Mouse (Mus musculus): ENCODE measurements around the gene Zfp639. TPM values are rescaled to one million over a fixed set of nuclear protein-coding genes. Genes with fewer than 3 reads are reported as not detected.

The Zfp639 gene
- total RNA-seq, 2 experiments from 2014 or later, result 31.8 to 33.1 TPM

- Histone ChIP-seq H3K4me3 (peak overlapping the region; percentile 97), H3K27ac (peak overlapping the region; percentile 97)
- TF ChIP-seq CTCF (IDR thresholded peaks at IDR 0.05), result peak; percentile 91
- DNase-seq, result peak; percentile 98
- intact Hi-C loops (cut with DNase I), result loop anchor here (1.0 to 5.0 kb wide), 4 partner anchors 18 to 177 kb away; partner anchors contain the start of genes Mfn1 and Pik3ca
Measured at GRCm38 (mm10) chr3:32510375-32511190, 524 bp downstream of the Zfp639 start.

DNA sequence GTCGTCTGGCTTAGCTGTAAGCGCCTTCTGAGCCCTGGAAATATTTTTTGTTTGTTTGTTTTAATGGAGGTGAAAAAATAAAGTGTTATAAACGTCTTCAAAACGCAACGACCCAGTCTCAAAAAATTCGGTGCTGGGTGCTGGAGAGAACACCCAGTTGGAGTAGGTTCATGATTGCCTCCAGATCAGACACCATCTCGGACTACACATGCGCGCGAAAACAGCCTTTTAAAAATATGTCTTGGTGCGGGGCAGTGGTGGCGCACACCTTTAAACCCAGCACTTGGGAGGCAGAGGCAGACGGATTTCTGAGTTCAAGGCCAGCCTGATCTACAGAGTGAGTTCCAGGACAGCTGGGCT lies 1.1 kb downstream of the Zfp639 start:
- intact Hi-C loops (cut with DNase I), result loop anchor here (2.0 to 5.0 kb wide), 3 partner anchors 18 to 114 kb away; partner anchors contain the start of genes Mfn1 and Pik3ca
- DNase-seq, result no peak

DNA sequence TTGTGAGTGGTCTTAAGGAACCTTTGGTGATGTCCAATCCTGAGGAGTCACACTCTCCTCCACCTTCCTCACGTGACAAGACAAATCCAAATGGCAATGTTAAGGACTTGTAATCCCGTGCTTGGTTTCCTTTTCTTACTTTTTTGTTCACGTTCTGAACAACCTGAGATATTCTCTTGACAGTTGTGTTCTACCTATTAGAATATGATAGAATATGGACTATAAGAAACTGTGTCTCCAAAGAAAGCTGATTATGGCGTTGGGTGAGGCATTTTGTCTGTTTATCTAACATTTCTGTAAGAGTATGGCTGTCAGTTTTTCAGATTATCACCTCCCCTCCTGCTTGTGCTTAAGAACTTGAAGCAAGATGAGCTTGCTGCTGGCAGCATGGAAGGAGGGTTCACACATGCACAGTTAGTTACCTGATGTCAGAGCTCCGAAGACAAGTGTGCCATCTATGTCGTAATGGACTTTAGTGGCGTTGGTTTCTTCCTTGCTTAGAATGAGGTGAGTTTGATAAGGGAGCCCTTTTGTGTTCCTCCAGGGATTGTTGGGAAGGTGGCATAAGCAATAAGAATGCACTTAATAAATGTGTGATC lies 2.7 kb downstream of the Zfp639 start:
- no peak for DNase-seq
- intact Hi-C loops (cut with DNase I), result loop anchor here (5.0 kb wide), 1 partner anchor 115 kb away; the partner anchor contains the start of gene Pik3ca
- H3K27ac ChIP-seq, result no peak overlapping the region
- H3K4me3 ChIP-seq, result no peak overlapping the region
- no peak for TF ChIP-seq CTCF (IDR thresholded peaks at IDR 0.05)

More for the DNA sequence above, 1.1 kb downstream of the Zfp639 start:
- Histone ChIP-seq H3K4me3 (peak overlapping the region; percentile 97), H3K27ac (peak overlapping the region; percentile 97)
- no peak for TF ChIP-seq CTCF (IDR thresholded peaks at IDR 0.05)

- no peak for TF ChIP-seq CTCF (IDR thresholded peaks at IDR 0.05)
- Histone ChIP-seq H3K27ac (no peak overlapping the region), H3K4me3 (no peak overlapping the region)
- intact Hi-C loops (cut with DNase I), result loop anchor here (5.0 kb wide), 1 partner anchor 116 kb away; the partner anchor contains the start of gene Pik3ca
- no peak for DNase-seq
Measured at GRCm38 (mm10) chr3:32513528-32513927, 3.5 kb downstream of the Zfp639 start.

- DNase-seq, result no peak
- intact Hi-C loops (cut with DNase I), result no loop called here
- TF ChIP-seq CTCF (IDR thresholded peaks at IDR 0.05), result no peak
- Histone ChIP-seq H3K4me3 (no peak overlapping the region), H3K27ac (no peak overlapping the region)
Measured at GRCm38 (mm10) chr3:32527181-32527580, 17.1 kb downstream of the Zfp639 start.

- no peak; the same call in 1 of the 2 replicates for TF ChIP-seq CTCF (IDR thresholded peaks at IDR 0.05)
Measured at GRCm38 (mm10) chr3:32529303-32529898, 19.3 kb downstream of the Zfp639 start, which contains the start of gene Mfn1. Mfn1 (plus strand) TSS chr3:32529465.

GRCm38 (mm10) chr3:32530041-32530440 lies 20.0 kb downstream of the Zfp639 start:
- peak overlapping the region; percentile 93 for H3K4me3 ChIP-seq
- no peak for DNase-seq
- intact Hi-C loops (cut with DNase I), result no loop called here
- H3K27ac ChIP-seq, result peak overlapping the region; percentile 96
- TF ChIP-seq CTCF (IDR thresholded peaks at IDR 0.05), result no peak

More at GRCm38 (mm10) chr3:32529303-32529898, 19.3 kb downstream of the Zfp639 start, which contains the start of gene Mfn1:
- Histone ChIP-seq H3K4me3 (peak within 1 kb of the TSS; percentile 93), H3K27ac (peak within 1 kb of the TSS; percentile 96)
- peak; percentile 96 for DNase-seq
- intact Hi-C loops (cut with DNase I), result loop anchor here (2.0 kb wide), 2 partner anchors 19 to 179 kb away; partner anchors contain the start of gene Zfp639

DNA sequence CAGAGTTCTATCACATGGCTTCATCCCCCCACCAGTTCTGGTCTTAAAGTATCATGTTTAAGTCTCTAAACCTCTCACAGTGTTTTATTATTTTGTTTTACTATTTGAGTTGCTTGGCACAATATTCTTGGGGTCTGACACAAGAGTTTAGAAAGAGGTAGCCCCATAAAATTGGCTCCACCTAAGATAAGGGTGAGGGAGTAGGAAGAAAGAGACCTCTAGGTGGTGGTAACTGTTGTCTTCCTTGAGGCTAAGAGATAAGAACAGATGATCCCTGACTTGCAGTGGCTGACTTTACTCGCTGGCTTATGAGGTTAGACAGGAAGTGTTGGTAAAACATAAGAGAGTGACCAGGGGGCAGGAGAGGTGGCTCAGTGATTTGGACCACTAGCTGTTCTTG lies 25.6 kb downstream of the Zfp639 start:
- intact Hi-C loops (cut with DNase I), result no loop called here
- DNase-seq, result no peak
- H3K4me3 ChIP-seq, result no peak overlapping the region
- TF ChIP-seq CTCF (IDR thresholded peaks at IDR 0.05), result no peak
- H3K27ac ChIP-seq, result peak overlapping the region; percentile 90

DNA sequence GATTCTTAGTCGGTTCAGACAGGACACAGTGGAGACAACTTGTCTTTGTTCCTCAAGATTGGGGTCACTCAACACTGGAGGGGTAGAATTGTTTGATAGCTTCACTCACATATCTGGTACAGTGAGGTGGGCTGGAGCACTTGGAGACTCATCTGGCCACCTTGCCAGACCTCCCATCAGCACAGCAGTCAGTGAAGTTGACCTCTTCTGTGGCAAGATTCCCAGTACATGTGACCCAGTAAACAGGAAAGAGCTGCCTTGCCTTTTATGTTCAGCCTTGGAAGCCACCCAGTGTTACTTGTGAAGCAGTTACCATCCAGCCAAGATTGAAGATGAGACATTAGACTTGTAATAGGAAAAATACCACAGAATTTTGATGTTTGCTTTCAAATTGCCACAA lies 27.5 kb downstream of the Zfp639 start:
- Histone ChIP-seq H3K4me3 (peak overlapping the region; percentile 36), H3K27ac (peak overlapping the region; percentile 90)
- no peak for TF ChIP-seq CTCF (IDR thresholded peaks at IDR 0.05)
- DNase-seq, result peak; percentile 80
- intact Hi-C loops (cut with DNase I), result no loop called here

GRCm38 (mm10) chr3:32538091-32538490 lies 28.0 kb downstream of the Zfp639 start:
- intact Hi-C loops (cut with DNase I), result no loop called here
- peak overlapping the region; percentile 90 for H3K27ac ChIP-seq
- H3K4me3 ChIP-seq, result peak overlapping the region; percentile 36
- TF ChIP-seq CTCF (IDR thresholded peaks at IDR 0.05), result no peak
- no peak for DNase-seq

GRCm38 (mm10) chr3:32553061-32553460 lies 43.0 kb downstream of the Zfp639 start:
- Histone ChIP-seq H3K27ac (no peak overlapping the region), H3K4me3 (no peak overlapping the region)
- no peak for DNase-seq
- intact Hi-C loops (cut with DNase I), result no loop called here
- TF ChIP-seq CTCF (IDR thresholded peaks at IDR 0.05), result peak; percentile 44

GRCm38 (mm10) chr3:32563401-32563800 lies 53.3 kb downstream of the Zfp639 start:
- TF ChIP-seq CTCF (IDR thresholded peaks at IDR 0.05), result no peak
- no peak for DNase-seq
- H3K4me3 ChIP-seq, result no peak overlapping the region
- intact Hi-C loops (cut with DNase I), result no loop called here
- H3K27ac ChIP-seq, result no peak overlapping the region

Other genes starting within 250 kb of the Zfp639 start
- gene Zmat3, start 144.2 kb upstream of the Zfp639 start, total RNA-seq (2021), result 1 to 10 TPM; 6.3 to 9.3 TPM
- gene Pik3ca, start 112.6 kb upstream of the Zfp639 start, total RNA-seq (2021), result 10 to 100 TPM; 40.1 to 63.3 TPM
- gene Kcnmb3, start 18.0 kb upstream of the Zfp639 start, total RNA-seq (2021), result not detected
- gene Mfn1, start 19.2 kb downstream of the Zfp639 start, total RNA-seq (2021), result 100 to 1,000 TPM; 216 to 304 TPM
- 1 to 10 TPM; 4.3 to 7.2 TPM for gene Gnb4, start 106.3 kb downstream of the Zfp639 start, total RNA-seq (2021)
- gene Actl6a, start 196.0 kb downstream of the Zfp639 start, total RNA-seq (2021), result 10 to 100 TPM; 13.1 to 16.0 TPM
- 100 to 1,000 TPM; 524 to 701 TPM for gene Ndufb5, start 226.7 kb downstream of the Zfp639 start, total RNA-seq (2021)
- gene Mrpl47, start 227.3 kb downstream of the Zfp639 start, total RNA-seq (2021), result 10 to 100 TPM; 24.5 to 36.0 TPM